Mouse (Mus musculus) thymus, adult 18-20 months (tissue): ENCODE results near the gene Ick.
"Not testable (repeated sequence)": the region's sequence is repeated elsewhere in the genome, so short reads cannot be mapped to it uniquely, and the experiment has no call there.

Source experiments
- DNase-seq, 2 experiments: peaks; one replicate each; pipeline ENCODE4 v3.0.0; 2022; ENCODE audit warnings: mixed read lengths in 2 of 2

The Ick gene

GRCm38 (mm10) chr9:78154211-78154977 lies 45.4 kb downstream of the Ick start:
- no peak for DNase-seq

DNA sequence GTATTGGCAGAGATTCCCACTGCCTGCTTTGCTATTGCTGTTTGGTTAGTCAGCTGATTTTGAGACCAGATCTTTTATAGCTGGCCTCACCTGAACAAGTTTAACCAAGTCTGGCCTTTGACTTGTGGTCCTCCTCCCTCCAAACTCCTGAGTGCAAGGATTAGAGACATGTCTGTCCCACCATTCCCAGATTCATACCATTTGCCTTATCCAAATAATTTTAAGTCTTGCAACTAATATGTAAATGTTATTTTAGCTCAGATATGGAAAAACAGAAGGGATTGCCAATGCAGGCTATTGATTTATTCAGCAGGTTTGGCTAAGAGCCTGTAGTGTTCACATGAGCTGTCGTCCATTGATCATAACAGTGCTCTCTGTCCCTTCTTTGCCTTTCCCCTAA lies 48.2 kb downstream of the Ick start:
- no peak for DNase-seq

GRCm38 (mm10) chr9:78163291-78163690 lies 54.3 kb downstream of the Ick start:
- DNase-seq: no peak

GRCm38 (mm10) chr9:78164741-78165140 lies 55.7 kb downstream of the Ick start:
- DNase-seq: no peak

DNA sequence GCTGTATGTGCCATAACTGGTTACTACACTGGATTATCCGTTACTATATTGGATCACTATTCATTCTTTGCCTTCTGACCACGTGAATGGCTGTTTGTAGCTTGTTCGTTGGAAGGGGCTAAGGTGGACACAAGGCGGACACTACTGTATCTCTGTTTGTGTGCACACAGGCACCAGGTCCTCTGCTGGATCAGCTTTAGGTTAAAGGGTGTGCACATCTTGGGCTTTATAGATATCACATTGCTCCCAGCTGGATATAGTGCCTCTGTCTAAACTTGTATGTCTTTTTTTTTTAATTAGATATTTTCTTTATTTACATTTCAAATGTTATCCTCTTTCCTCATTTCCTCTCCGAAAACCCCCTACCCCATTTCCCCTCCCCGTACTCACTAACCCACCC lies 56.5 kb downstream of the Ick start:
- DNase-seq: no peak

DNA sequence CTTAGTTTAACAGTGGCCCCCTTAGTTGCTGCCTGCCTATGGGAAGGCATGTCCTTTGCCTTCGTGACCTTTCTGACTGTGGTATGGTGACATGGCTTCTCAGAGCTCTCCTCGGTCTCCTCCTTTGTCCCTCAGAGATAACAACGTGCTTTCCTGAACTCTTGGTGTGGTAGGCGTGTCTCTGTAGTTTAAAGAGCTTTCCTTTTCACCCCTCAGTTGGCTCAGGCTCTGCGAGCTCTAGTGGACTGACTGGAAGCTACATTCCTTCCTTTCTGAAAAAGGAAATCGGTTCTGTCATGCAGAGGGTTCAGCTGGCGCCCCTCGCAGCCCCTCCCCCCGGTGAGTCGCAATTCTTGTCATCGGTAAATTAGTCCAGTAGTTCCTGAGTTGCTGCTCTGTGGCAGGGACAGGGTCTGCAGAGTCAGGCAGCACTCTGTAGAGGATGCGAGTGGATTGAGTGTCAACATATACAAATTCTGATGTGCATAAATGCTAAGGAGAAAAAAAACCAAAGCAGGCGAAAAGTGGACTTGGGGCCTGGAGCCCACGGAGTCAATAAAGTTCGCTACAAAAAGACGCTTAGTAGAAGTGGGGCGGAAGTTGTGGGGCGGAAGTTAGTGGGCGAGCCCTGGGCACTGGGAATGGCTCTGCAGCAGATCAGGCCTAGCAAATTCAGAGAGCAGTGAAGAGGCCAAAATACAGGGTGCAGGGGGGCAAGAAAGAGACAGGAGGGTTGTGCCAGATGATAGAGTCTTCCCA lies 57.9 kb downstream of the Ick start:
- DNase-seq: no peak

- no peak for DNase-seq
Measured at GRCm38 (mm10) chr9:78167453-78167969, 58.5 kb downstream of the Ick start.

- no peak for DNase-seq
Measured at GRCm38 (mm10) chr9:78168864-78169263, 59.9 kb downstream of the Ick start.

DNA sequence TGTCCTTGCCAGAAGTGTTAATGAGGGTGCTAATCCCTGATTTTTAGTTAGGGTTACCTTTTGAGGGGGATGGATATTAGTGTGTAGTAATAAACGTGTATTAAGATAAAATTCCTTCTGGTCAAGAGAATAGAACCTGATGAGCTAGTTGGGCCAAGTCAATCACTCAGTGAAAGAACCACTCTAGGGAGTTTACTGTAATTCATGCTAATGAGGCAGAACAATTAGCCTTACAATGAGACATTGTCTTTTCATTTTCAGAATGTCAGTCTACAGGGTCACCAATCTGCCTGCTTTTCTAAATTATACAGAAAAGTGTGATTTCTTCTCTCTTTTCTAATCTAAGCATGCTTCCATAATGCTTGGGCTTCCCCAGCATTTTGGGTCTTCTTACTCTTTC lies 65.0 kb downstream of the Ick start:
- DNase-seq: no peak

DNA sequence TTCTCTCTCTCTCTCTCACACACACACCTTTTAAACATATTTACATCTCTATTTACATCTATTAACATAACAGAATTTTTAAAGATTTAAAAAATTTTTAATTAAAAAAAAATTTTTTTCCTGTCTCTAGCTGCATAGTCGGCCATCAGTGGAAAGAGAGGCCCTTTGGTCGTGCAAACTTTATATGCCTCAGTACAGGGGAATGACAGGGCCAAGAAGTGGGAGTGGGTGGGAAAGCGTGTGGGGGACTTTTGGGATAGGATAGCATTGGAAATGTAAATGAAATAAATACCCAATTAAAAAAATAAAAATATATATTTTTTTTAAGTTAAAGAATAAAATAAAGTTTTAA lies 65.9 kb downstream of the Ick start:
- DNase-seq: not testable (repeated sequence)

GRCm38 (mm10) chr9:78175277-78176200 lies 66.5 kb downstream of the Ick start:
- DNase-seq: peak; percentile 80 to 89

- peak; percentile 18 to 46 for DNase-seq
Measured at GRCm38 (mm10) chr9:78176201-78176727, 67.3 kb downstream of the Ick start.

DNA sequence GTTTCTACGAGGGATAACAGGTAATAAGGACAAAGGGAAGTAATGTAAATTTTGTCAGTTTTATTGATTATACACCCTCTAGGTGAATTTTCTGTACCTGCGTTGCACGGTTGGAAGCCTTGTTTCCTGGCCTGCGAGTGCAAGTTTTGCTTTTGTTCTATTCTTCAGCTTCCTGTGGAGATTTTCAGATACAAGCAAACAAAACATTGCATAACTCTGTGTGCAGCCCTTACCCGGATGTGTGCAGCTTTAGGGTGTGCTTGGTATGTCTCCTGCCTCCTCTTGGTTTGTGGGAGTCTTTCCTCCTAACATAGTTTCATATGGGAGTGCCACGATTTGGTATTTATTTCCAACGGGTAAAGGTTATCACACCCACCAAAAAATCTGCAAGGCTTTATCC lies 67.8 kb downstream of the Ick start:
- DNase-seq: peak in 1 of 2 experiments; percentile 39

DNA sequence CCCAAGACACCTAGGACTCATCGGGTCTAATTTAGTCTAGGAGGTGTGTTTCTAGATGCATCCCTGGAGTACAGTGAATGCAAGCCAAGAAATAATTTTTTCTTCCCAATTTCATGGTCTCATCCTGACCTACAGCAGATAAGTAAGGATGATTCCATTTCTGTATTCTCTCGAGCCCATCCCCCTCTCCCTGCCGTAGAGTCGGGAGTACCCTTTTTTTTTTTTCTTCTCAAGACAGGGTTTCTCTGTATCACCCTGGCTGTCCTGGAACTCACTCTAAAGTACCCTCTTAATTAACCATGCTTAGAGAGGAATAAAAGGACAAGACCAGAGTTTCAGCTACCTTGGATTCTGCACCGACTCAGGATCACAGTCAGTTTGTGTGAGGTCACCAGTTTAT lies 69.2 kb downstream of the Ick start:
- DNase-seq: no peak

- DNase-seq: no peak
Measured at GRCm38 (mm10) chr9:78179071-78179470, 70.1 kb downstream of the Ick start.

DNA sequence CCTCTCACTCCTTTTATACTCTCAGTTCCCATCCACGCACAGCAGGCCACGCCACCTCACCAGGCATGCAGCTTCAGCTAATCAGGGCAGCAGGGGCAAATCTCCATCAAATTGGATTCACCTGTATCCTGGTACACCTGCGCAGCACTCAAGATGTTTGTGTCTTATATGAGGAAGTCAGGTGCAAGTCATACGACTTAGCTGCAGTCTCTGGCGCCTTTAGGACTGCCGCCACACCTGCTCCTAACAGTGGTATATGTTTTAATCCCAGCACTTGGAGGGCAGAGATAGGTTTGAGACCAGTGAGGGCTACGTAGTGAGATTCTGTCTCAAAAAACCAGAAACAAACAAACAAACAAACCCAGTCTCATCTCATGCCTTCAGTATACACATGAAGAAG lies 73.5 kb downstream of the Ick start, which contains the start of gene Gsta4:
Gene Gsta4, plus strand, starts transcription at position 301 of the 400 bp plus-strand sequence.
- DNase-seq: not testable (repeated sequence)

DNA sequence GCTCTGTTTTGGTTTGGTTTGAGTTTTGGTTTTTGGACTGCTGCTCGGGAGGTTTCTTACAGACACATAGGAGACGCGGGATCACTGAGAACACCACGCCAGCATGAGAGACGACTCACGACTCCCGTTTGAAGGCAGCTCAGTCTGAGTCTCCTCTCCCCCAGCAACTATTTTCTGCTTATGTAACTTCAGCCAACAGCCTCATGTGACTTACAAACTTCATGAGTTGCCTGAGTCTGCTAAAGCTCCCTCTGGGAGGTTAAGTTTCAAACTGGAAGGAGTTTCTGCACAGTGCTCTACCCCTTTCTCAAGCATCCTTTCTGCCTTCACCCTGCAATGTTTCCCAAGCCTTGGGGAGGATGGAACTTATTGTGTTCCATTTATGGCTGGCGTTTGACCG lies 76.7 kb downstream of the Ick start:
- DNase-seq: no peak

DNA sequence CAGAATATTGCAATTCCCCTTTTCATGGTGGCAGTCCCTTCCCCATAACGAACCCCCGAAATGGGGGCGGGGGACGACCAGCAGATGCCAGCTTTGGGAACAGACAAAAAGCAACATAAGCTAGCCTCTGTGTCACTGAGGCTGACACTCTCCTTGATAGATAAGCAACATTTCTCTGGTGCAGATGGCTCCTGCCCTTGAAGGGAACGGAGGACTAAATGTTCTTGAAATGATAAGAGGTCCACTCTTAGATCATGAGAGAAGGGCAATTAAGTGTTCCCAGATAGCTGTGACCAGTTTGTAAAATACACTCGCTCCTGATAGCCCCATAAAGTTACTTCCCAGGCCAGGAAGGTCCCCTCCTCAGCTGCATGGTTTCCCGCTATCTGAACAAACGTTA lies 79.9 kb downstream of the Ick start:
- DNase-seq: no peak

DNA sequence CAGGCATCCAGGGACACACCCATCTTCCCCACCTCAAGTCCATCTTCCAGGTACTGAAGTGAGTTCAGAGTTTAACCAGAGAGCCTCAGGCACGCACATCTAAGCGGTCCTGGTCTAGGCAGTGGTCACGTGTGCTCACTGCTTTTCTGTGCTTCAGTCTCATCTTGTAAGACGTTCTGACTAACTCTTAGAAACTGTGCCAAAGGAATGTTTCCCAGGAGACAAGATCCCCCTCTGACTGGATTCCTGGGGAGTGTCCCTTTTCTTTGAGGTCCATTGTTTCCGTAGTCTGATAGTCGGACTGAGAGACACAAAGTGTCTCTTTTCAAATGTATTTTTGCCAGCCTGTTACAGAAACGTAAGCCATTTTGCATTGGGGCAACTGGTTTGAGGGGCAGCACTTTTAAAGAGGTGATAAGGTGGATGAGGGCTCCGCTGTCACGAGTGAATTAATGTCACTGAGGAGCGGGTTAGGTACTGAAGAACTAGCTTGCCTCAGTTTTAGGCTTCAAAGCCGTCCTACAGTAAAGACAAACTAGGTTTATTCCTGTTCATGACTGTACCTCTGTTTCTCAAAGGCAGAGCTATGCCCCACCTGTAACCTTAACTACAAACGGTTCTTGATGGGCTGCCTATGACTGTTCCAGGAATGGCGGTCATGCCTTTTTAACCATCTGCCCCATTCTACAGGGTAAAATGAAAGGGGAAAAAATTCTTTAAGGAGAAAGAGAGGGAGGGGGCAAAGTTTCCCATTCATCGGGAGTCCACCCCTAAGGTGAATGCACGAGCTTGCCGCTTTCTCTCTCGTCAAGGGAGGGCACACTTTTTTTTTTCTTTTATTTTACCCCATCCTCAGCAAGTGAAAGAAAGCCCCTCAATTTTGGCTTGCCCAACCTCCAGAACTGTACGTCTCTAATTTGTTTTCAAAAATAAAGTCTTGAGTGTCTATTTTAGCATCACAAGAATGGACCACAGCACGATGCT lies 82.0 kb downstream of the Ick start:
- no peak for DNase-seq

GRCm38 (mm10) chr9:78191736-78192135 lies 82.7 kb downstream of the Ick start:
- peak; percentile 47 to 66 for DNase-seq

GRCm38 (mm10) chr9:78193902-78194597 lies 85.1 kb downstream of the Ick start:
- DNase-seq: no peak
